Mouse (Mus musculus) adrenal gland (tissue): ENCODE data around the gene 1700125H20Rik.
"Not testable (repeated sequence)": the region's sequence is repeated elsewhere in the genome, so short reads cannot be mapped to it uniquely, and the experiment has no call there.

Experiments used
- intact Hi-C: fragments of 180-260 bp; cut with DNase I; formaldehyde crosslinking; loops from one replicate; pipeline ENCODE4 v1.15.1; 2025
- long read RNA-seq, 2 experiments: library from polyadenylated mRNA; unstranded; transcript quantifications; one replicate each; pipeline ENCODE4 v2.0.0; 2020; ENCODE audit warnings: borderline replicate concordance in 1 of 2; ENCODE audit not compliant: insufficient replicate concordance in 1 of 2

Gene 1700125H20Rik
- long read RNA-seq, experiment 1, partial matches to known transcripts: 0 of 3 reads
- long read RNA-seq, experiment 1, other reads (novel, unspliced or antisense): 3 of 3 reads
- long read RNA-seq, experiment 2: 0 reads

GRCm38 (mm10) chr11:85170058-85170740 is at the start of gene 1700125H20Rik:
Gene 1700125H20Rik (plus strand): TSS chr11:85170404.
- intact Hi-C loops: loop anchor here (5.0 kb wide), 1 partner anchor 92 kb away; no protein-coding TSS in a partner anchor

GRCm38 (mm10) chr11:85122073-85122472 is 48.1 kb upstream of the 1700125H20Rik start:
- intact Hi-C loops: no loop called here

GRCm38 (mm10) chr11:85123267-85123992 is 46.8 kb upstream of the 1700125H20Rik start:
- intact Hi-C loops: no loop called here

- intact Hi-C loops: no loop called here
These were observed 43.7 kb upstream of the 1700125H20Rik start for GRCm38 (mm10) chr11:85126257-85127102.

GRCm38 (mm10) chr11:85128883-85129282 is 41.3 kb upstream of the 1700125H20Rik start:
- intact Hi-C loops: no loop called here

GRCm38 (mm10) chr11:85131542-85131941 is 38.7 kb upstream of the 1700125H20Rik start:
- intact Hi-C loops: no loop called here

- intact Hi-C loops: no loop called here
These were observed 31.3 kb upstream of the 1700125H20Rik start for GRCm38 (mm10) chr11:85138776-85139474.

- intact Hi-C loops: no loop called here
These were observed 30.3 kb upstream of the 1700125H20Rik start, which contains the start of gene Usp32 for GRCm38 (mm10) chr11:85139581-85140540. Gene Usp32 (minus strand): TSS chr11:85140161.

- intact Hi-C loops: no loop called here
These were observed 17.8 kb upstream of the 1700125H20Rik start for GRCm38 (mm10) chr11:85152256-85152930.

GRCm38 (mm10) chr11:85157301-85157700 is 12.9 kb upstream of the 1700125H20Rik start:
- intact Hi-C loops: no loop called here

- intact Hi-C loops: not testable (repeated sequence)
These were observed 7.2 kb upstream of the 1700125H20Rik start for GRCm38 (mm10) chr11:85163014-85163413.

GRCm38 (mm10) chr11:85164371-85164770 is 5.8 kb upstream of the 1700125H20Rik start:
- intact Hi-C loops: no loop called here

- intact Hi-C loops: no loop called here
These were observed 2.7 kb upstream of the 1700125H20Rik start for GRCm38 (mm10) chr11:85167503-85167902.

- intact Hi-C loops: loop anchor here (5.0 kb wide), 1 partner anchor 91 kb away; no protein-coding TSS in a partner anchor
These were observed 629 bp downstream of the 1700125H20Rik start for GRCm38 (mm10) chr11:85170833-85171232.

- intact Hi-C loops: no loop called here
These were observed 5.7 kb downstream of the 1700125H20Rik start for GRCm38 (mm10) chr11:85175941-85176340.

GRCm38 (mm10) chr11:85177761-85178160 is 7.6 kb downstream of the 1700125H20Rik start:
- intact Hi-C loops: no loop called here

GRCm38 (mm10) chr11:85178413-85178812 is 8.2 kb downstream of the 1700125H20Rik start:
- intact Hi-C loops: no loop called here

GRCm38 (mm10) chr11:85182617-85183283 is 12.5 kb downstream of the 1700125H20Rik start:
- intact Hi-C loops: no loop called here
